Mouse (Mus musculus) layer of hippocampus, postnatal 25 days (tissue): ENCODE measurements around the gene Clrn3. TPM values are rescaled to one million over a fixed set of nuclear protein-coding genes. Genes with fewer than 3 reads are reported as not detected.
A peak's percentile ranks its signal among the peaks of the same experiment; 100 is the strongest.
"Not testable (repeated sequence)": the region's sequence is repeated elsewhere in the genome, so short reads cannot be mapped to it uniquely, and the experiment has no call there.

Source experiments
- DNase-seq, 2 experiments: peaks; one replicate each; pipeline ENCODE4 v3.0.0; 2022; ENCODE audit warnings: mixed read lengths in 2 of 2, low spot score in 1 of 2; ENCODE audit errors: extremely low spot score in 1 of 2
- total RNA-seq, 2 experiments: library from RNA; stranded (reverse); gene quantifications; 2 replicates each; pipeline ENCODE4 v1.2.3; 2021

Clrn3 gene
- total RNA-seq, 2 experiments from 2014 or later: not detected

GRCm38 (mm10) chr7:135537948-135538741, 9.7 kb upstream of the Clrn3 start:
- DNase-seq: peak; percentile 46

GRCm38 (mm10) chr7:135537341-135537901, 9.0 kb upstream of the Clrn3 start, which contains the start of gene Ptpre:
Gene Ptpre, plus strand, starts transcription at chr7:135537481.
- DNase-seq: peak; percentile 84 to 87

- no peak for DNase-seq
Measured at GRCm38 (mm10) chr7:135535908-135536307, 7.5 kb upstream of the Clrn3 start.

GRCm38 (mm10) chr7:135534548-135535189, 6.2 kb upstream of the Clrn3 start:
- no peak for DNase-seq

GRCm38 (mm10) chr7:135529068-135529467, 614 bp upstream of the Clrn3 start:
- no peak for DNase-seq

- no peak for DNase-seq
Measured at GRCm38 (mm10) chr7:135527169-135527568, 1.3 kb downstream of the Clrn3 start.

GRCm38 (mm10) chr7:135526574-135527152, 1.8 kb downstream of the Clrn3 start:
- DNase-seq: no peak

GRCm38 (mm10) chr7:135524424-135524967, 4.0 kb downstream of the Clrn3 start:
- no peak for DNase-seq

GRCm38 (mm10) chr7:135523981-135524380, 4.5 kb downstream of the Clrn3 start:
- no peak for DNase-seq

GRCm38 (mm10) chr7:135521755-135522512, 6.5 kb downstream of the Clrn3 start:
- no peak for DNase-seq

- DNase-seq: no peak
Measured at GRCm38 (mm10) chr7:135520241-135520640, 8.2 kb downstream of the Clrn3 start.

- no peak for DNase-seq
Measured at GRCm38 (mm10) chr7:135517191-135517590, 11.3 kb downstream of the Clrn3 start.

GRCm38 (mm10) chr7:135511723-135512122, 16.7 kb downstream of the Clrn3 start:
- no peak for DNase-seq

GRCm38 (mm10) chr7:135510431-135510830, 18.0 kb downstream of the Clrn3 start:
- DNase-seq: no peak

GRCm38 (mm10) chr7:135509272-135509671, 19.2 kb downstream of the Clrn3 start:
- no peak for DNase-seq

- no peak for DNase-seq
Measured at GRCm38 (mm10) chr7:135508602-135509001, 19.9 kb downstream of the Clrn3 start.

- not testable (repeated sequence) for DNase-seq
Measured at GRCm38 (mm10) chr7:135506506-135506905, 21.9 kb downstream of the Clrn3 start.

- no peak for DNase-seq
Measured at GRCm38 (mm10) chr7:135499403-135499802, 29.1 kb downstream of the Clrn3 start.

GRCm38 (mm10) chr7:135498565-135499186, 29.8 kb downstream of the Clrn3 start:
- DNase-seq: no peak

- DNase-seq: no peak
Measured at GRCm38 (mm10) chr7:135495303-135495702, 33.2 kb downstream of the Clrn3 start.
